Mouse (Mus musculus) forebrain, postnatal 0 days (tissue): ENCODE measurements around the gene Ska3. TPM values are rescaled to one million over a fixed set of nuclear protein-coding genes. Genes with fewer than 3 reads are reported as not detected.

ENCODE experiments used
- ATAC-seq: fragments of 200-750 bp; cut with Nextera tagmentation; 2 replicates; pipeline ENCODE4 v1.8.0; 2017; ENCODE audit warnings: mild to moderate bottlenecking, moderate library complexity
- DNase-seq: peaks from one replicate; pipeline ENCODE4 v3.0.0-alpha.2; 2015
- H3K27ac ChIP-seq: fragments of 300-500 bp; sonication (generic); 2 replicates; pipeline ENCODE4 v1.5.1; 2014; ENCODE audit warnings: low read depth, mild to moderate bottlenecking, antibody characterized with exemption, low read length, moderate library complexity, mixed read lengths
- H3K27me3 ChIP-seq: fragments of 300-500 bp; sonication (generic); 2 replicates; pipeline ENCODE4 v1.6.1; 2014; ENCODE audit warnings: mild to moderate bottlenecking, low read length, mixed read lengths; ENCODE audit not compliant: insufficient read depth
- H3K36me3 ChIP-seq: fragments of 300-500 bp; sonication (generic); 2 replicates; pipeline ENCODE4 v1.6.1; 2014; ENCODE audit warnings: mild to moderate bottlenecking, moderate library complexity; ENCODE audit not compliant: insufficient read depth
- H3K4me1 ChIP-seq: fragments of 300-500 bp; sonication (generic); 2 replicates; pipeline ENCODE4 v1.6.1; 2014; ENCODE audit warnings: antibody characterized with exemption; ENCODE audit not compliant: insufficient read depth
- H3K4me2 ChIP-seq: fragments of 300-500 bp; sonication (generic); 2 replicates; pipeline ENCODE4 v1.6.1; 2014; ENCODE audit warnings: low read depth, mild to moderate bottlenecking, moderate library complexity
- H3K4me3 ChIP-seq: fragments of 300-500 bp; sonication (generic); 2 replicates; pipeline ENCODE4 v1.5.1; 2014; ENCODE audit warnings: low read depth, low read length, mixed read lengths
- H3K9ac ChIP-seq: fragments of 300-500 bp; sonication (generic); 2 replicates; pipeline ENCODE4 v1.6.1; 2014; ENCODE audit warnings: mild to moderate bottlenecking
- H3K9me3 ChIP-seq: fragments of 300-500 bp; sonication (generic); 2 replicates; pipeline ENCODE4 v1.6.1; 2016; ENCODE audit warnings: low read length
- CTCF ChIP-seq: sonication (generic); IDR thresholded peaks from 2 replicates; pipeline ENCODE4 v1.5.1; 2016; ENCODE audit warnings: antibody characterized with exemption, control low read depth, low read depth
- WGBS: fragments of 180-500 bp; shearing (Covaris S2); extraction: QIAGEN DNeasy Blood & Tissue Kit; methylation state at CpG from one replicate; pipeline ENCODE4 v1.1.7; 2014; 5-methylcytosine and 5-hydroxymethylcytosine counted together
- polyA plus RNA-seq: library from polyadenylated mRNA; unstranded; fragments of >200 nt; fragmentation: Nextera tagmentation; extraction: Ambion mirVana; gene quantifications from 2 replicates; pipeline ENCODE4 v1.2.1, GENCODE M21; 2015
- total RNA-seq: library from RNA; depleted of rRNA; stranded (reverse); fragments of >200 nt; gene quantifications from 2 replicates; pipeline ENCODE4 v1.2.3, GENCODE M21; 2014

Gene Ska3
- total and polyA plus RNA-seq, 2 experiments from 2014 or later = 4.7 to 6.2 TPM

DNA sequence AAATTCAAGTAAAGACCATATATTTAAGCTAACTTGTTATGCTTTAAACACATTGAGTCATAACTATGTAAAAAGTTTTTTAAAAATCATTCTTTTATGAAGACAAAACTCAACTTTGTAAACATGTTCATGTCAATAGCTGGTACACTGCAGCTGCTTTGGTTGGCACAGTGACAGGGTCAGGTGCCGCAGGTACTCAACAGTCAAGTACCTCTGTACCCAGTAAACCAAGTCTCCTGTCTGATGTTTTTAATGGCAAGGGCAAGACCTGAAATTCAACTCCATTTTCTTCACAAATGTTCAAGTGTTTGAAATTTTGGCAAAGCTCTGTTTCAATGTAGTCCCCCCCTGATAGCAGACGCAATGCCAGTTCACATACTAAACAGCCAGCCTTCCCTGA lies 7.5 kb upstream of the Ska3 start:
- Histone ChIP-seq H3K4me2 (no peak overlapping the region), H3K36me3 (peaks cover 34% of the 10 kb centered on the region), H3K4me1 (no peaks in the 10 kb centered on the region), H3K9ac (no peak overlapping the region), H3K27ac (no peak overlapping the region), H3K4me3 (no peak overlapping the region), H3K9me3 (no peaks in the 10 kb centered on the region), H3K27me3 (no peaks in the 10 kb centered on the region)
- WGBS = 92% methylated on average over 2 of the region's 2 CpGs
- ATAC-seq = no peak
- DNase-seq = no peak
- TF ChIP-seq CTCF = no peak

DNA sequence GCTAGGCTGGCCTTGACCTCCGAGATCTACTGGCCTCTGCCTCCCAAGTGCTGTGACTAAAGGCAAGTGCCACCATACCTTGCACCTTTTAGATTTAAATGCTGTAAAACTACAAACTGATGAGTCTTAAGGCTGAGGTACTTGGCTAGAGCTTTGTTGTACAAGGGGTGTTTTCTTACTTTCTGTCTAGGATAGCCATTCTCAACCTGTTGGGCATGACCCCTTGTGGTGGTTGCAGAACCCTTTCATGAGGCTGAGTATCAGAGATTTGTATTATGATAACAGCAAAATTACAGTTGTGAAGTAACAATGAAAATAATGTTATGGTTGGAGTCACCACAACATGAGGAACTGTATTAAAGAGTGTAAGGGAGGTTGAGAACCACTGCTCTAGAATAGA lies 1.3 kb upstream of the Ska3 start:
- DNase-seq (no peak), ATAC-seq (no peak)
- Histone ChIP-seq H3K4me2 (peak overlapping the region; percentile 83), H3K9me3 (no peaks in the 10 kb centered on the region), H3K9ac (peak overlapping the region; percentile 92; the same call in 1 of the 2 replicates), H3K36me3 (no peaks in the 10 kb centered on the region), H3K4me3 (peak overlapping the region; percentile 89), H3K4me1 (peaks cover 11% of the 10 kb centered on the region; the same call in 1 of the 2 replicates), H3K27ac (no peak overlapping the region), H3K27me3 (no peaks in the 10 kb centered on the region)
- 88% methylated on average over 1 of the region's 1 CpGs for WGBS
- TF ChIP-seq CTCF = peak; percentile 24; the same call in 1 of the 2 replicates

DNA sequence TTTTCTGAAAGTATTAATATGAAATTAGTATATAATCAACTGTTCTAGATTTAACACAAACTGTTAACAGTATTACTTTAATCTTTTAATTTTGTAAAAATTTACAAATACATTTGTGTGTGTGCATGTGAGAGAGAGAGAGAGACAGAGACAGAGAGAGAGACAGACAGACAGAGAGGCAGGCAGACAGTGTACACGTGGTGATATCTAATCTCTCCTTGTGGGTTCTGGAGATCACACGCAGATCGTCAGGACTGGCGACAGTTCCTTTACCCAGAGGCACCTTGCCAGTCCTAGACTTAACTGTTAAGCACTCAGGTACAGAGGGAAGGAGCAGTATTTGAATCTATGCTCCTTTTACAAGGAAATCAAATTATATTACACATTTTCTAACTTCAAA lies 5.1 kb downstream of the Ska3 start:
- Histone ChIP-seq H3K4me1 (no peaks in the 10 kb centered on the region), H3K27ac (no peak overlapping the region), H3K9me3 (no peaks in the 10 kb centered on the region), H3K27me3 (no peaks in the 10 kb centered on the region), H3K4me2 (no peak overlapping the region), H3K36me3 (peaks cover 6% of the 10 kb centered on the region), H3K4me3 (no peak overlapping the region), H3K9ac (no peak overlapping the region)
- TF ChIP-seq CTCF = no peak
- no peak for ATAC-seq
- DNase-seq = no peak
- whole genome bisulfite sequencing = 86% methylated on average over 4 of the region's 4 CpGs

DNA sequence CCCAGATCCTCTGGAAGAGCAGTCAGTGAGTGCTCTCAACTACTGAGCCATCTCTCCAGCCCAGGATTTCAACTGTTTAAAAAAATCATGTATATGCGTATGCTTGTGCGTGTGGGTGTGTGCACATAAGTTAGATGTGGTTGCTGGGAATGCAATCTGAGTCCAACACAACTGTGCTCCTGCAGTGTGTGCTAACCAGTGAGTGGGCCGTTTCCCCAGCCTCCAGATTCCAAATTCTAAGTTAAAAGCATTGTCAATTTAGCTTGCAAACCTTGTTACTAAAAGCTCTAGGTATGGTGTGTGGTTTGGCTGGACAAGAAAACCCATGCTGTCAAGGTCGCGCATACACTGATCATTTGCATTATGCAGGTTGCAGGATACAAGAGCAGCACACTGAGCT lies 14.1 kb downstream of the Ska3 start:
- no peak for ATAC-seq
- no peak overlapping the region for H3K4me2 ChIP-seq
- peaks cover 10% of the 10 kb centered on the region for H3K36me3 ChIP-seq
- 97% methylated on average over 5 of the region's 5 CpGs for WGBS
- H3K9ac ChIP-seq = no peak overlapping the region
- no peaks in the 10 kb centered on the region for H3K4me1 ChIP-seq
- DNase-seq = no peak
- no peak overlapping the region for H3K4me3 ChIP-seq
- no peak for TF ChIP-seq CTCF
- no peaks in the 10 kb centered on the region for H3K27me3 ChIP-seq
- H3K9me3 ChIP-seq = no peaks in the 10 kb centered on the region
- H3K27ac ChIP-seq = no peak overlapping the region

DNA sequence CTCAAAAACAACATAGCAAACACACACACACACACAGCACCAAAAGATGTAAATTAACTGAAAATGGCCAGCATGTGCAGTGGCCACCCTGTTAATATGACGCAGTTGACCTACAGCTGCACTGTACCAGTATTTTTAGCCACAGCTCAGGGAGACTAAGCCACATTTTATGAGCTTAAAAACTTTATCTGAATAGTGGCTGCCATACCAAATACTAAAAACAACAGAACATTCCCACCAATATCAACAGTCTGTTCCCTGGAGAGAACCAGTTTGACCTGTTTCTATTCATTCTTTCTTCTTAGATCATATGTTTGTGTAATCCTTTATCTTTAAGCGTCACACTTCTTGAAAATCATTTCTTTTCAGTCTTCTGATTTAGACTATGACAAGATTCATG lies 15.1 kb downstream of the Ska3 start:
- peaks cover 14% of the 10 kb centered on the region for H3K36me3 ChIP-seq
- ATAC-seq (no peak), DNase-seq (no peak)
- H3K9me3 ChIP-seq = no peaks in the 10 kb centered on the region
- no peak for TF ChIP-seq CTCF
- no peaks in the 10 kb centered on the region for H3K4me1 ChIP-seq
- H3K27ac ChIP-seq = no peak overlapping the region
- no peaks in the 10 kb centered on the region for H3K27me3 ChIP-seq
- no peak overlapping the region for H3K4me2 ChIP-seq
- no peak overlapping the region for H3K9ac ChIP-seq
- no peak overlapping the region for H3K4me3 ChIP-seq
- WGBS = 95% methylated on average over 2 of the region's 2 CpGs

DNA sequence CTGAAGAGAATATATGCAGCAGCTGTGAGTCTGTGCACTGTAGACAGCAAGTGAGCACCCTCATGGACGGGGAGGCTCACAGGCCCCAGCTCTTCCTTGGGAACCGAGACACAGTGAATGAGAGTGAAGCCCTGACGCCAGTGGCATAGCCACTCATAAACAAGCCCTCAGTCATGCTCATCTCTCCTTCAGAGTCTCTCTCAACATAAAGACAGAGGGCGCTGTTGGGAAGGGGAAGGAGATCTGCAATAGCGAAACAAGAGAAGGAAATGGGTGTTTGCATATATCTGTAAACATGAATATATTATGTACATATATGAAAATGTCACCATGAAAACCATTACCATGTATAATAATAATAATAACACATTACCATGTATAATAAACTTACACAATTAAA lies 17.4 kb downstream of the Ska3 start:
- no peak overlapping the region for H3K4me3 ChIP-seq
- no peaks in the 10 kb centered on the region for H3K4me1 ChIP-seq
- no peaks in the 10 kb centered on the region for H3K9me3 ChIP-seq
- H3K27me3 ChIP-seq = no peaks in the 10 kb centered on the region
- TF ChIP-seq CTCF = peak; percentile 63
- 72% methylated on average over 5 of the region's 5 CpGs for WGBS
- no peak overlapping the region for H3K4me2 ChIP-seq
- no peak for DNase-seq
- ATAC-seq = peak; percentile 16; the same call in 1 of the 2 replicates
- no peak overlapping the region for H3K9ac ChIP-seq
- H3K36me3 ChIP-seq = peaks cover 37% of the 10 kb centered on the region
- H3K27ac ChIP-seq = no peak overlapping the region

DNA sequence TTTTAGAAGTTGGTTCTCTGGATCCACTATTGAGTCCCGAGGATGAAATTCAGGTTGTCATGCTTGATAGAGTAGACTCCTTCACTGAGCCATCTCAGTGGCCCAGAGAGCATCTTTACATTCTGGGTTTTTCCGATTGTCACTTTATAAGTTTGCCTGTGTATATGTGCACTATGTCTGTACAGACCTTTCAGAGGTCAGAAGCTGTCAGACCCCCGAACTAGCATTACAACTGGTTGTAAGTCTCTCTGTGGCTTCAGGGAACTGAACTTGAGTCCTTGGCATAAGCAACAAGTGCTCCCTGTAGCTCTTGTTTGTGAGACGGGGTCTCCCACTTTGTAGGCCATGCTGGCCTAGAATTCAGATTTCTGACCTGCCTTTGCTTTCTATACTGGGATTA lies 22.3 kb downstream of the Ska3 start:
- ATAC-seq (no peak), DNase-seq (no peak)
- TF ChIP-seq CTCF = no peak
- Histone ChIP-seq H3K36me3 (peaks cover 54% of the 10 kb centered on the region), H3K4me2 (no peak overlapping the region), H3K9me3 (no peaks in the 10 kb centered on the region), H3K27ac (no peak overlapping the region), H3K27me3 (no peaks in the 10 kb centered on the region), H3K9ac (no peak overlapping the region), H3K4me1 (no peaks in the 10 kb centered on the region), H3K4me3 (no peak overlapping the region)
- whole genome bisulfite sequencing = 85% methylated on average over 4 of the region's 4 CpGs
